Mouse (Mus musculus): ENCODE measurements around the gene Scg5.

Scg5 gene

GRCm38 (mm10) chr2:113828943-113829882 lies at the start of gene Scg5:
TSS of gene Scg5 (minus strand) at chr2:113829121.
- no peak for DNase-seq (ENCODE audit: low read depth)

- no peak for DNase-seq (ENCODE audit: low read depth)
Measured at GRCm38 (mm10) chr2:113870115-113870514, 41.2 kb upstream of the Scg5 start.

DNA sequence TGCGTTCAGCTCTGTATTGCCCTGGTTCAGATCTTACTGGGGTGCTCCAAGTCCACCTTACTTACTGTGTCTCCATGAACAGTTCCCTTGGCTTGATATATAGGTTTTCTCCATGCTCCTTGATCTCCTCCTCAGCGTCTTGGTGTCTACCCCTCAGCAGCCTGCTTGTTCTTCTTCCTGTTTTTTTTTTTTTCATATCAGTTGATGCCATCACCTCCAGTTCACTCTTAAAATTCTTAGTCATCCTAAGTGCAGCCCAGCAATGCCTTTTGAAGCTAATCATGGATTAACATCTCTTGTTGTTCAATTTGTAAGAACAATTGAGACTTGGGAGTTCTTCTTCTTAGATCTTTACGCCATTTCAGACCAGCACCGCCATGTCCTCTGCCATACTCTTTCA lies 39.5 kb upstream of the Scg5 start:
- no peak for DNase-seq (ENCODE audit: low read depth)

DNA sequence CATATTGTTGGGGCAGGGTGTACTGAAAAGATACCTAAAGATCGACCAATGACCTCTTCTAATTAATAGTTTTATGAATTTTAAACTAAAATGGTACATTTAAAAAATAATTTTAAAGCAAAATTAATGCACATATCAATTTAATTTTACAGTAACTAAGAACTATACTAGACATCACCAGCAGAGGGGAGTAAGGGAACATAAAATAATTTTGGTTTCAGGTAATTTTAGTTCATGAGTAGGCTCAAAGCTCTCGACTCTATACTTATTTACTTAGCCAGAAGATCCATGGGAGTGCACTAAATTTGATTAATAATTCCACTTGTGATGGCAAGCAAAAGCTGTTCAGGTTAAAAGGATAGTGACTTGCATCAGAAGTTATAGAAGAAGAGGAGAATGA lies 37.2 kb upstream of the Scg5 start:
- DNase-seq (ENCODE audit: low read depth) = no peak

DNA sequence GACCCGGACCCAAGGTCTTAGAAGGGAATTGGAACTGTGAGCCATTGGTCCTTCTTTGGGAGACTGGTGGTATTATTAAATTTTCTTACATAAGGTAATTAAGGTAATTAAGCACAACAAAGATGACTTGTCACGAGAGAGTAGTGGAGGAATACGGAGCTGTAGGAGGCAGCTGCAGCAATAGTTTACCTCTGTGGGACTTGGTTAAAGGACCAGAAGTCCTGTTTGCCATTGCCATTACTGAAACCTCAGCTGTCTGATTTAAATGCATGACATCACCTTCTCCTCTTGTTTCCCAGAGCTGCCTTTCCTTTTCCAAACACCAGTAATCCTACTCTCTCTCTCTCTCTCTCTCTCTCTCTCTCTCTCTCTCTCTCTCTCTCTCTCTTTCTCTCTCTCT lies 20.2 kb upstream of the Scg5 start:
- peak; percentile 20 for DNase-seq (ENCODE audit: low read depth)

- peak; percentile 91 for DNase-seq (ENCODE audit: low read depth)
Measured at GRCm38 (mm10) chr2:113848245-113849121, 19.6 kb upstream of the Scg5 start, which contains the start of gene Arhgap11a. TSS of gene Arhgap11a (minus strand) at chr2:113848661.

GRCm38 (mm10) chr2:113847678-113848244 lies 18.8 kb upstream of the Scg5 start:
- DNase-seq (ENCODE audit: low read depth) = no peak

- no peak for DNase-seq (ENCODE audit: low read depth)
Measured at GRCm38 (mm10) chr2:113845081-113845480, 16.2 kb upstream of the Scg5 start.

DNA sequence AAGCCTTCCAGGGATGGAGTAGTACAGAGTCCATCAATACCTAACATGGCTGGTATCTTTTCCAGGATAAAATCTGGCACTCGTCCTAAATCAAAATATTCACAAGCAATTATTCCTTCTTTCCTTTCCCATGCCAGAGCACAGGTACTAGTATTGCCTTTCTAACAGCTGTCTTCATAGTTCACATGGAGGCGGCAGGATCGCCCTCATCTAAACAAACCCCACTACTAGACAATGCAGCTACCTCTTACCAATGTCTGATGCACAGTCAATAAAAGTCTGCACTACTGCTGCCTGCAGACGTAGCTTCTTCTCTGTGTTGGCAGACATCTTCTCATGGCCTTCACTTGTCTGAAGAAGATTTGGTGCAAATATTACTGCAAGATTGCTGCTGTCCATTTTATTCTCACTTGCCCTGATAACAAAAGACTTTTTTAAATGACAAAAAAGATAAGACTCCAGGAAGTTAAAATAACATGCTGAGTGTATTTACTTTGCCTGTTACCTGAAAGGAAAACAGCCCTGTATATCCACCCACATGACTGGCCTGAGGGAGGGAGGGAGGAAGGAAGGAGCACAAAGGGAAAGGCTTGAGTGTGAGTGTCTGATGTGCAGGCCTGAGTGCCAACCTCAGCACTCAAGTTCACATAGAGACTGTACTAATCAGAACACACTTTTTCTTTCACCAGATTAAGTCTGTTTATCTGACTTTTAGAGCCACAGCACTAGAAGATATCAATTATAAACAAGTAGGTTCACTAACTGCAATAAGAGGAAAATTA lies 12.9 kb upstream of the Scg5 start:
- DNase-seq (ENCODE audit: low read depth) = no peak

DNA sequence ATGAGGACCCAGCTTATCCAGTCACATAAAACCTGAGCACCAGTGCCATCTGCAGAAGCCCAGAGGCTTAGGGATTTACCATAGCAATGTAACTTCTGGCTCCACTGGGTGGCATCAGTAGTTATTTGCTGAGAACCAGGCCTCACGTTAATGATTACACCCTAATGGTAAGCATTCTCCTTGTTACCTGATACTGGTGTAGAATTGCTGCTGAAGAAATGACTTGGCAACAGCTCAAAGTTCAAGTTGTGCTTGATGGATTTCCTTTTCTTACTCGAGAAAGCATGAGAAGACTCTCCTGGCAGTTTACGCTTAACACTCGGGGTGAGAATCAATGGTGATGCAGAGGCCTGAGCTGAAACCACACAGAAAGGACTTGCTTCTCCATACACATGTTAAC lies 10.6 kb upstream of the Scg5 start:
- no peak for DNase-seq (ENCODE audit: low read depth)

DNA sequence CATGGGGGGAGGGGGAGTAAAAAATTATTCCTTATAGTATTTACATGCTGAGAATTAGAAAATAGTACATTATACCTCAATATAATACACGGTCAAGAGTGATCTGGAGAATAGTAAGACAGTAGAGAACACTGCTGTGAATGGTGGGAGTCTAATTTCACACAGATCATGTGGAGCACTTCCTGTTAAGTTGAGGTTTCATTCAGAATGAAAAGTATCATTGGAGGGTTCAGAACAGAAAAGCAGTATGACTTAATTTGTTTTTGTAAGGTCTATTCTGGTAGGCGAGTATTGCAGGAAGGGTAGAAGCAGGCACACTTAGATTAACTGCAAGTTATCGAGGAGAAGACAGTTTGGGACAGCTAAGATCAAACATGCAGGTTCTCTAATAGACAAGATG lies 6.3 kb upstream of the Scg5 start:
- no peak for DNase-seq (ENCODE audit: low read depth)

DNA sequence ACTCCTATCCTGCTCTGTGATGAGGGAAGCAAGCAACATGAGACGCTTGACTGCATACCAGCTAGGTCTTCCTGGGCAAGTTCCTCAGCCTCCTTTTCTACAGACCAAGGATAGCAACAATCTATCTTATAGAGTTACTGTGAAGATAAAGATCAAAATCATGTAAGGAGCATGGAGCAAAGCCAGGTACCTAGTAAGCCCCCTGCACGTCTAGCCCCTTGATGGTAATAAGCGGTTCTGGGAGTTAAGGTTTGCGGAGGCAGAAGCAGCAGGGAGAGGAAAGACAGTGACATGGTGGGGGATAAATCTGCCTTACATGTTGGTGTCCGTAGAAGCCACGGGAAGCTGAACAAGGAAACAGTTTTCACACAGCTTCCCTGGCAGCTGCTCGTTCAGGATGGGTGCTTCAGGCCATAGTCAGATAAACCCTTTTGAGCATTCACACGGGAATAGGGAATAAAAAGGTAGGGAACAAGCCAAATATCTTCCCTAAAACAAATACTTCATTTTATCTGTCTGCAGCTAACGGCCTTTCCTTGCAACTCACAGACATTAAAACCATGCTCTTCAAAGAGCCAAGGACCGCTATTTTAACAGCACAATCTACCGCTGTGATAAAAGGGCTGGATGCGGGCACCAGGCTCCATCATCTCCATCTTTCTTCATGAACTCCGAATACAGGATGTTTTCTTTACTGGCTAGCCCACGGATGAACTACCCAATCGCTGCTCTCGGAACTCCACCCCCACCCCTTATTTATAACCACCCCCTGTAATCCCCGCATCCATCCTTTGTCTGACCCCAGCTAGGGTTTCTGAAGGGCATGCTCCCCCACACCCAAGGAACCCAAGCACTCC lies 607 bp downstream of the Scg5 start:
- DNase-seq (ENCODE audit: low read depth) = no peak

DNA sequence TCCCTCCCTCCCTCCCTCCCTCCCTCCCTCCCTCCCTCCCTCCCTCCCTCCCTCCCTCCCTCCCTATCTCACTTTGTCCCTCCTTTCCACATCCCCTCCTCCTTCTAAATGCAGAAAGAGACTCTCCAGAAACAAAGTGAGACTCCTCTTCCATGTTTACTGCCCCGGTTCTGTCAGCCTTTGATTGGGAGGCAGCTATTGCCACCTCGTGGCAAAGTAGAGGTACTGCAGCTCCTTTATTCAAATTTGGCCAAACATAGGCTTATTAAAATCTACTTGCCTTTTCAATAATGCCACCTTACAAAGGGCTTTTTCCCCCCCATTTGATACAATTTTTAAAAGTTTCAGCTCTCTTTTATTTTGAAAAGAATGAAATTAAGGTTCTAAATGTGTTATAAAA lies 5.0 kb downstream of the Scg5 start:
- DNase-seq (ENCODE audit: low read depth) = peak; percentile 25

- no peak for DNase-seq (ENCODE audit: low read depth)
Measured at GRCm38 (mm10) chr2:113822367-113822766, 6.6 kb downstream of the Scg5 start.

DNA sequence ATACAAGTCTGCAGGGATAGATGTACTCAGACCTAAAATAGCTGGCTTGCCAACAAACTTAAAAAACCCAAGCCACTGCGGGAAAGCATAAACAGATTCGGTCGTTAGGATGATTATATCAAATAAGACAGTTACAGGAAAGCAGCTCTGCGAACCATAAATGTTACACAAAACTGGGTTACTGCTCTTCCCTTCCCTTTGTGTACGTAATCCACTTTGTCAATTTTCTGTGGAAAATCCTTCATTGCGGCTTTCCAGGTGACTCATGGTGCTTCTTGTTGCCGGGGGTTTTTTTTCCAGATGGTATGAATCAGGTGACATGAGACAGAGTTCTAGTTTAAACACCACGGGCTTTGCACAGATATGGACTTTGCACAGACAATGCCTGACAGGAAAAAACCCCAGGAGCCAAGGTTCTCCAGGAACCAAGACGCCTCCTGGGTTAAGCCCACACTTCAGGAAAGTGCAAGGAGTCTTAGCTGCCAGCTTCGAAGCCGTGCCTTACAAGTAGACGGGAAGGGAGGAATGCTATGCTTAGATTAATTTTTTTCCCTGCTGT lies 7.7 kb downstream of the Scg5 start:
- no peak for DNase-seq (ENCODE audit: low read depth)

DNA sequence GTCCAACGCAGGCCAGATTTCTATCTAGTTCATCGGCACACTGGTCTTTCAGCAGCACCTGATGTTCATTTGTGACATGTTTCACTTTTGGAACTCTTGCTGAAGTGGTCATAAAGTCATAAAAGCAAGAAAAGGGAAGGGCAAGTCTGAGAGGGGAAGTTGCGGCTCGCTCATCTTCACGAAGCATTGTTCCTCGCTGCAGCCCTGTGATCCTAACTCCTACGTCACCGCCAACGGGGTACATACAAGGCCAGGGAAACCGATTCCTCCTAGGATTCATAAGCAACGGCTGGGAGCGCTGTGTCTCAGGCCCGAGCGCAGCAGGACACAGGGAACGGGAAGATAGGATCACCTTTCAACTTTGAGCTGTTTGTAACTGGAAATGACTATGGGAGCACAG lies 8.8 kb downstream of the Scg5 start:
- DNase-seq (ENCODE audit: low read depth) = no peak

GRCm38 (mm10) chr2:113817681-113818606 lies 11.0 kb downstream of the Scg5 start:
- DNase-seq (ENCODE audit: low read depth) = no peak

DNA sequence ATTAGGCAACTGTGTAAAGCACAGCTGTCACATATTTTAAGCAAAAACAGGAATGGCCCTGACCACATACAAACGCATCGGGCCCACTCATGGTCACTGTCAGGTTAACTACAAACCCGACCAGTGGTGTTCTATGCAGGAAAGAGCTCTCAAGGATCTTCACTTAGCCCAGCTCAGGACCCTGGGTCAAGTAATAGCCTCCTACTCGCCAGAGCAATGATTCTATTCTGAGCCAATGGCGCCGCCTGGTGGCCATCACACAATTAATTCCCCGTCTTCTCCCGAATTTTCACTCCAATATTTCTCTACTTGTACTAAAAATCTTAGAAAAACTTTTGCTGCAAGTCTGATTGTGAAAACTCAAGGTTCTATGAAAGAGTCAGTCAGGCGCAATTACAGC lies 21.3 kb downstream of the Scg5 start:
- peak; percentile 15 for DNase-seq (ENCODE audit: low read depth)

DNA sequence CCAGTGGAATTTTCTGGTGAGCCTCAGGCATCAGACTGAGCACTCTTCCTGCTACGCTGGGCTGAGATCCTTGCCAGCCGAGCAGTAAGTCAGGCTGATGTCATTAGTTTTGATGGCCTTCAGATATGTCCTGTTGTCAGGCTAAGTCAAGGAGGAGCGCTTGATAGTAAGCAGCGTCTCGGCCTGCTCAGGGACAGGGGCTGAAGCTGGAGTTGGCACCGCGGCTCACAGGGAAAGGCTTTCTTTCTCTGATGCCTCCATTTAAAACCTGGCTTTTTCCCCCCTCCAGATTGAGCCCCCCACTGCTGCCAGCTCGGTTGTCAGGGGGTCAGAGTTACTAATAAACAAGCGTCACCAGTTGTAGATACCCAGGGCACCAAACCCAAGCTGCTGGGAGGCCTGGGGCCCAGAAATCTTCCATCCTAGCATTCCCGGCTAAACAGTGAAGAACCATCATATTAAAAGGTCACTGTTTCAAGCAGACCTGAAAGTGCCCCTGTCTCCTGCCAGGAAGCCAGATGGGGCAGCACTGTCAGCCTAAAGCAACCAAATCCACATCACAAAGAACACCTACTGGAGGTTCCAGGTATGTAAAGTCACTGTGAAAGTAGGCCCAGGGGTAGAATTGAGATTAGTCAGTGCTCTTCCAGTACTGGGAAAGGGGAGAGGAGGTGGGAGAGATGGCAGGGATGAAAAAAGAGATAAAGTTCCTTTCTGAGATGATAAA lies 21.9 kb downstream of the Scg5 start:
- DNase-seq (ENCODE audit: low read depth) = no peak

All from c-Kit-positive CD71-positive TER-119-negative erythroid progenitor cells, embryonic 14.5 days (primary cell).